Mouse (Mus musculus) brown adipose tissue, adult 24 weeks (tissue): ENCODE measurements at regions not wholly inside any gene's neighbourhood (a gene's known extent, or its start where the extent isn't known, plus 50 kb on each side); places are given as distances from the start of the nearest gene placed in this dataset.

ENCODE experiments used
- H3K27ac ChIP-seq: fragments of 200-500 bp; replicated peaks from 2 replicates; pipeline ENCODE4 v1.5.1; 2012; ENCODE audit warnings: low read depth, mild to moderate bottlenecking, low read length
- H3K4me1 ChIP-seq: fragments of 200-500 bp; 2 replicates; pipeline ENCODE4 v1.6.1; 2012; ENCODE audit warnings: low read length, mixed read lengths; ENCODE audit not compliant: control insufficient read depth, insufficient read depth, insufficient read length
- H3K4me3 ChIP-seq: fragments of 200-500 bp; 2 replicates; pipeline ENCODE4 v1.5.1; 2012; ENCODE audit warnings: low read depth, mild to moderate bottlenecking, low read length, moderate library complexity; ENCODE audit not compliant: insufficient read depth

GRCm38 (mm10) chr17:45889451-45889850 is 142.7 kb downstream of the Vegfa start:
- H3K4me3 ChIP-seq, result no peak overlapping the region
- H3K4me1 ChIP-seq, result peaks cover 13% of the 10 kb centered on the region
- no peak overlapping the region for H3K27ac ChIP-seq

GRCm38 (mm10) chr17:45889051-45889450 is 143.1 kb downstream of the Vegfa start:
- Histone ChIP-seq H3K27ac (no peak overlapping the region), H3K4me3 (no peak overlapping the region), H3K4me1 (peaks cover 13% of the 10 kb centered on the region)

- peak overlapping the region; percentile 50 for H3K27ac ChIP-seq
- H3K4me3 ChIP-seq, result 0 out of 2 replicates have a peak overlapping the region, but pooled peaks have one; percentile 4
- peaks cover 7% of the 10 kb centered on the region; the same call in 1 of the 2 replicates for H3K4me1 ChIP-seq
Measured at GRCm38 (mm10) chr17:45886420-45887049, 145.6 kb downstream of the Vegfa start.

- 0 out of 2 replicates have a peak overlapping the region, but pooled peaks have one; percentile 4 for H3K4me3 ChIP-seq
- H3K27ac ChIP-seq, result peak overlapping the region; percentile 50
- H3K4me1 ChIP-seq, result peaks cover 7% of the 10 kb centered on the region; the same call in 1 of the 2 replicates
Measured at GRCm38 (mm10) chr17:45885461-45886336, 146.5 kb downstream of the Vegfa start.

- Histone ChIP-seq H3K4me3 (no peak overlapping the region), H3K27ac (no peak overlapping the region), H3K4me1 (peaks cover 9% of the 10 kb centered on the region)
Measured at GRCm38 (mm10) chr17:45884021-45884722, 148.0 kb downstream of the Vegfa start.

GRCm38 (mm10) chr17:45882682-45883081 is 149.0 kb upstream of the 1600014C23Rik start:
- Histone ChIP-seq H3K4me1 (peaks cover 9% of the 10 kb centered on the region), H3K27ac (no peak overlapping the region), H3K4me3 (no peak overlapping the region)

- Histone ChIP-seq H3K4me3 (no peak overlapping the region), H3K27ac (no peak overlapping the region), H3K4me1 (peaks cover 9% of the 10 kb centered on the region)
Measured at GRCm38 (mm10) chr17:45881284-45881683, 147.6 kb upstream of the 1600014C23Rik start.

GRCm38 (mm10) chr17:45880761-45881160 is 147.1 kb upstream of the 1600014C23Rik start:
- Histone ChIP-seq H3K4me3 (no peak overlapping the region), H3K27ac (no peak overlapping the region)

GRCm38 (mm10) chr17:45879478-45880250 is 146.0 kb upstream of the 1600014C23Rik start:
- H3K4me1 ChIP-seq, result peaks cover 3% of the 10 kb centered on the region
- no peak overlapping the region for H3K4me3 ChIP-seq
- H3K27ac ChIP-seq, result no peak overlapping the region

More at GRCm38 (mm10) chr17:45880761-45881160, 147.1 kb upstream of the 1600014C23Rik start:
- peaks cover 9% of the 10 kb centered on the region for H3K4me1 ChIP-seq

- H3K27ac ChIP-seq, result no peak overlapping the region
- no peak overlapping the region for H3K4me3 ChIP-seq
- H3K4me1 ChIP-seq, result peaks cover 3% of the 10 kb centered on the region
Measured at GRCm38 (mm10) chr17:45878394-45878793, 144.8 kb upstream of the 1600014C23Rik start.

GRCm38 (mm10) chr17:45875325-45875724 is 141.7 kb upstream of the 1600014C23Rik start:
- H3K4me3 ChIP-seq, result no peak overlapping the region
- H3K27ac ChIP-seq, result no peak overlapping the region
- H3K4me1 ChIP-seq, result peaks cover 3% of the 10 kb centered on the region; the same call in 1 of the 2 replicates

- Histone ChIP-seq H3K4me1 (no peaks in the 10 kb centered on the region), H3K27ac (no peak overlapping the region), H3K4me3 (no peak overlapping the region)
Measured at GRCm38 (mm10) chr17:45873996-45874395, 140.4 kb upstream of the 1600014C23Rik start.

- Histone ChIP-seq H3K27ac (no peak overlapping the region), H3K4me1 (no peaks in the 10 kb centered on the region), H3K4me3 (no peak overlapping the region)
Measured at GRCm38 (mm10) chr17:45873200-45873955, 139.7 kb upstream of the 1600014C23Rik start.
